Mouse (Mus musculus) NIH3T3 (cell line): Measurements from ENCODE around the gene Gm2956.
A peak's percentile ranks its signal among the peaks of the same experiment; 100 is the strongest.
"Not testable (repeated sequence)": the region's sequence is repeated elsewhere in the genome, so short reads cannot be mapped to it uniquely, and the experiment has no call there.

Experiments used
- DNase-seq: peaks from one replicate; pipeline ENCODE4 v3.0.0-alpha.2; 2012; ENCODE audit warnings: low read depth

Gene Gm2956

DNA sequence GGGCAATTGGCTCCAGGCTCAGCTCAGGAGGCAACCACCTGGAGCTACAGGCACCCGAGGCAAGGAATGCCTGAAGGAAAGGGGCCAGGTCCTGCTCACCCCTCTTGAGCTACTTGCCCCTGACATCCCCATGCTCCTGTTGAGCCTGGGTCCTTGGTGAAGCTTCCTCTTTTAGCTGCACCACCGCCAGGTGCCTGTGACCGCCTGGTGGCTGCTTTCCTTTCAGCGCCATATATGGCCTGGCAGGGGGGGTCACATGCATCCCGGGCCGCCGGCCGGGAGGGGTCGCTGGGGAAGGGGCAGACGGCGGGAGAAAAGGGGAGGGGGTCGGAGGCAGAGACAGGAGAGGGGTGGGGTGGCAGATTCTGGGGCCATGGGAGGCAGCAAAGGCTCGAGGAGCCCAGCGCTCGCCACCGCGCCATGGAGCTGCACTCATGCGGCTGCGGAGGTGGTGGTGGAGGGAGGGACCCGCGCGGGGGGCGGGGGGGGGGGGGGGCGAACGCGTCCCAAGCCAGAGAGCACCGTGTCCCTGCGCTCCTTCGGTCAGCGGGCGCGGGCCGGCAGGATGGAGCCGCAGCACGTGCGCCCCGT lies at the start of gene Gm2956:
Gene Gm2956 (plus strand): TSS at position 541 of the 591 bp plus-strand sequence.
- not testable (repeated sequence) for DNase-seq

DNA sequence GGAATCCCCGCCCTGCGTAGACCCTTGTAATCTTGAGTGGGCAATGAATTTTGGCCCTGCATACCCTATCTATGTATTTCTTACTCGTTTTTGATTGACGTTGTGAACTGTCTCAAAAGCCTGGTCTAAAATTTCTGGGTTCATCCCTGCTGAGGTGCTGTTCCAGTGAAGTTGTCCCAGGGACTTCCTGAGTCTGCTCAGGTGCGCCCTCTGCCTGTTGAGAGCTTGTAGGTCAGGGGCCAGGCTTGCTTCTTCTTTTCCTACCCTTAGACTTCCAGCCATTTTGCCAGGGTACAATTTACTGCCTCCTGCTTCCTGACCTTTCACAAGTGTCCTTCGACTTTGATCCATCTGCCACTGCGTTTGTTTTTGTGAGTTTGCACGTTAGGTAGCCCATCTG lies 979 bp downstream of the Gm2956 start:
- peak; percentile 47 for DNase-seq

DNA sequence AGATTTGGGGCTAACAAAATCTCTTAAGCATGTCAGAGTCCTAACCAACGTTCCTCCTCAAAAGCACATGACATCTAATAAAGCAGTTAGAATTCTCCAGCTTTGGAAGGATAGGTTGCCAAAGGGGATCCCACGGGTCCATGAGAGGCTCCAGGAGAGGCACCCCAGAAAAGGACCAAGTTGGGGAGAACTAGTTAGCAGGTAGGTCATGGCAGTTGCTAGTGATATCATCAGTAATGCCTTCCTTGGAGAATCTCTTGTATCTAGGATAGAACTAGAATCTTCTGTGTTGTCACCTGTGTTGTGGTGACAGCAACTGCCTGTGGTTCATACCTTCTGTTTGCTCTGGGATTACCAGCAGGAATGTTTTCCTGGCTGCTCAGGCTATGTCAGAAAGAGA lies 62.4 kb downstream of the Gm2956 start, which contains the start of gene Gm10413:
Gene Gm10413 (plus strand): TSS at position 301 of the 400 bp plus-strand sequence.
- DNase-seq, result not testable (repeated sequence)
